Mouse (Mus musculus) ovary, postnatal 10 days (tissue): ENCODE results near the gene Patz1.

ENCODE experiments used
- DNase-seq: peaks from one replicate; pipeline ENCODE4 v3.0.0; 2022; ENCODE audit warnings: low spot score

Gene Patz1

DNA sequence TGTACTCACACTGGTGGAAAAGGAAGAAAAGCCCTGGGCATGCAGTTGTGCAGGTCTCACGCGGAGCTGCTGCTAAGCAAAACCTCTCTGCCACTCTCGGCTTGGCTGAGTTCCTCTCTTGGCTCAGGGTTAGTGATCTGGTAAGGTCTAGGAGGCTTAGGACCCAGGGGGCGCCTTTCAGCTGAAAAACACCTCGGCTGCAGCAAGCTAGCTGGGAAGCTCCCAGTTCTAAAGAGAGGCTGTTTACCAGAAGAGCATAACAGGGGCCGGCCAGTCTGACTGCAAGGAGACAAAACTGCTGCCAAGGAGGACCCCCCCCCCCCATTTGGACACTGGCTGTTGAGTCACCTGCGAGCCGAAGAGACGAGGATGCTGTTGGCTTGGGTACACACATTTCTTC is 41.9 kb downstream of the Patz1 start:
- DNase-seq: peak; percentile 52

DNA sequence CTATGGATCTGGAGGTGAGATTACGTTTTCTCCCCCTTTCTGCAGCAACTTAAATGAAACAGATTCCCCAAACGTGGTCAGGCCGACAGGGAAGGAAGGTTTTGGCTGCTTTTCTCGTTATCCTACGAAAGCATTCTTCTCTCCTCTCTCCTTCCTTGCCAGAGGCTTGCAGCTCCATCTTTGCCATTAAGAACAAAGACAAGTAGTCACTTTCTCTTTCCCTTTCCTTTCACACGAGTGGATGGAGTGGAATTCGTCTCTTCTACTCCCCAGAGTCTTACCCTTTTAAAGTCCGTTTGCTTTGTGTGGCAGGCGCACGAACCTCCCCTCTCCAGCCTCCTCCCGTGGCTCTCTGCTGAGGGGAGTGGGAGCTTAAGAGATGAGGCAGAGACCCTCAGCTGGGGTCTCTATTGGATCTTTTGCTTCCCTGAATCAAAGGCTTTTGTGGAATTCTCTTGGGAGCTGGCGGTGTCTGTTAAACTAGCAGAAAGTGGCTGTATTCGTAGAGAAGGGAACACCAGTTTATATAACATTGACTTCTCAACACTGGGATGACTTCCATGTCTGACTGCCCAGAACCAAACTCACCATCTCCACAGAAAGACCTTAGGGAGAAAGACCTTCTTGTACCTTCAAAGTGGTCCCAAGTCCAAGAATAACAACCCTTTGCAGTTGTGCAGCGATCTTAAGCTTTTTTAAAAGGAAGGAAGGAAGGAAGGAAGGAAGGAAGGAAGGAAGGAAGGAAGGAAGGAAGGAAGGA is 42.5 kb downstream of the Patz1 start:
- DNase-seq: no peak

DNA sequence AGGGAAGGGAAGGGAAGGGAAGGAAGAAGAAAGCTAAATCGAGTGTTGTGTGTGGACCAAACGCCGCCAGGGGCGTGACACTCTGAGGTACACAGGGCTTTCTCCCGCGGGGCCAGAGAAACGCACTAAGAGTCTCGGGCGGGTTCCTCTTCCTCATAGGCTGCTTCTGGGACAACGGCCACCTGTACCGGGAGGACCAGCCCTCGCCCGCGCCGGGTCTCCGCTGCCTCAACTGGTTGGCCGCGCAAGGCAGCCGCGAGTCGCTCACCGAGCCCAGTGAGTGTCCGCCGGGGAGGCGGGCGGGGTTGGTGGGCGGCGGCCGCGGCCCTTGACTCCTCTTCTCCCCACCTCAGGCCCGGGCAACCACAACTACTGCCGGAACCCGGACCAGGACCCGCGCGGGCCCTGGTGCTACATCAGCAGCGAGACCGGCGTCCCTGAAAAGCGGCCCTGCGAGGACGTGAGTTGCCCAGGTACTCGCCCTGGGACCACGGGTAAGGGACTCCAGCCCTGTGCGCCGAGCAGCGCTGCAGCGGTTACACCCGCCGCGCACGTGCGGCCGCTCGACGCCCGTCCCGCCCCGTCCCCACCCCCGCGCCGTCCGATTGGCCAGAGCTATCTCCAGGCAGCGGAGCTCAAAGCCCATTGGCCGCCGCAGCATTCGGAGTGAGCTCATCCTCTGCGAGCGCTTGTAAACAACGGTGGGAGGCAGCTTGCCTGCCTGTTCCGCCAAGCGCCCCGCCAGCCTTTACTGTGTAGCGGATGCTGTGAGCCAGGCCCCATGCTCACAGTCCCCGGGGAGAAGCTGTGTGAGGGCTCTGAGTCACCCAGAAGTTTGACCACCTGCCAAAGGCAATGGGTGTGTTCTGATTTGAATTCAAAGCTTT is 43.3 kb downstream of the Patz1 start:
- DNase-seq: peak; percentile 70

DNA sequence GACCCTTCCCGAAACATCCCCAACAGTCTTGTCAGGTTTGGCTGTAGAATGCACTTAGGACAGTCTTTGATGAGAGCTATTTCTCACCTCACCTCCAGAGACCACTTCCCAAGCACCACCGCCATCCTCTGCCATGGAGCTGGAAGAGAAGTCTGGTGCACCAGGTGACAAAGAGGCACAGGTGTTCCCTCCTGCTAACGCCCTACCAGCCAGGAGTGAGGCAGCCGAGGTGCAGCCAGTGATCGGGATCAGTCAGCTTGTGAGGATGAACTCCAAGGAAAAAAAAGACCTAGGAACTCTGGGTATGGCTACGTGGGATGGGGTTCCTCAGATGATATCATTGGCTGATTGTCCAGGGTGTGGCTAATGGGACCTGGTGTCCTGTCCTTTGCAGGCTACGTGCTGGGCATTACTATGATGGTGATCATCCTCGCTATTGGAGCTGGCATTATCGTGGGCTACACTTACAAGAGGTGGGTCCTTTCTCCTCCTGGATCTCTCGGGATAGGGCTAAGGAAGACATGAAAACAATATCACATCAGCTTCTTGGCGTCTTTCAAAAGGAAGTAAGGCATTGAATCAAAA is 44.5 kb downstream of the Patz1 start:
- no peak for DNase-seq

DNA sequence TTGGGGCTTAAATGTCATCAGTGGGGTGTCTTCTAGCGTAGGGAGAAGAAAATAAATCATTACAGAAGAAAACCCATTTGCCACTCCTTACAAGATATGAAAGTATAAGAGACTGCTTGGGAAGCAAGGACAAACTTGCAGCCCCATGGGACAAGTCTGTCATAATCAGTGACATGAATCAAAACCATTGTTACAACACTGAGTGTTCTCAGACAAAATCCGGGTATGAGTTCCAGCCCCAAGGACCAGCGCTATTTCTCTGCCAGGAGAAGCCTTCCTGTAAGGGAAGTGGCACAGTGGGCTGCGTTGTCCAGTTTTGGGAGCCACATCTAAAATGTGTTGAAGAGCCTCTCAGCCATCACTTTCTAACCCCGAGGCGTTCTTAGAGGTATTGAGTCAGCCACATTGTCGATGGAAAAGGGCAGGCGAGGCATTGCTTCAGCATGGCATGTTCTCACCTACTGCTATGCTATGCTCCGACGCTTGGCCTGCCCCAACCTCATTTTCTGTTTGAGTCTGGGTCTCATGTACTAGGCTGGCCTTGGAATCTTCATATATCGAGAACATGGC is 45.6 kb downstream of the Patz1 start:
- DNase-seq: no peak

DNA sequence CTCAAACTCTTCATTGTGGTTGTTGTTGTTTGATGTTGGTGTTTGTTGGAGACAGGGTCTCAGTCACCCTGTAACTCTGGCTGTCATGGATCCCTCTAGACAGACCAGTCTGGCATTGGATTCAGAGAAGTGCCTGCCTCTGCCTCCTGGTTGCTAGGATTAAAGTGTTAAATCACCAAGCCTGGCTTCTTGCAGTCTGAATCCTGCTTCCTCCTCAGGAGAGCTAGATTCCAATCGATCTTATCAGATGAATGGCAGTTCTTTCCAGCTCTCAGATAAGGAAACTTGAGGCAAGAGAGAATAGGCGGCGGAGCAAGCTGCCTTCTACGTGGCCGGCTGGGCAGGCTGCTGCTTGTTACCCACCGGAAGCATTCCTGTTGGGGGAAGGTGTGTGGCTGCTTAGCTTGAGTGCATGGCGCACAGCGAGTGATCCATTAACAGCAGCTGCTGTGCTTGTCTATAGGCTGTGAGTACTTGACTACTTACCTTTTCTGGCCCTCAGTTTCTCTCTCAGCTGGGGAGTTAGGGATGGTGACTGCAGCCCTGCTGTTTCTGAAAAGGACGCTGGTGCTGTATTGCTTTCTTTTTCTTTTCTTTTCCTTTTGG is 46.1 kb downstream of the Patz1 start:
- DNase-seq: no peak

DNA sequence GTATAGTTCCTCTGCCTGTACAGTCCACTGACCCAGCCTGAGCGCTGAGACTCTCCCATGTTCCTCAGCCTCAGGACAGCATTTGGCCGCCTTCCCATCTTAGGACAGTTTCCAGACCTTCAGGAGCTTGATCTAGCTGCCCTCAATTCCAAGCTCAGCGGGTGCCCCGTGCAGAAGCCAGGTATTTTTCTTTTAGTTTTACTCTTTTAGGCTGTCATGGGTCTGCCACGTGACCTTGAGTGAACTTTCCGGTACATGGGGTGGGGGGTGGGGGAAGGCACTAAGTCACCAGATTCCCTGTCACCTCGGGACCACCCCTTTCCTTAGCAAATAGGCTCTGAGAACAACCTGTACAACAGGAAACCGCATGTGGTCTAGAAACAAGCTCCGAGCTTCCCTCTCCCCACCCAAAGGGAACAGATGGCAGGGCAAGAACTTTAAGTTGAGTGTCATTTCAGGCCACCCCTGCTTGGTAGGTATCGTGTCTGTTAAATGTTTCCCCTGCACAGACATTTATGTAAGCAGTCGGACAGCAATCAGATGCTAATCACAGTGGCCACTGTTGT is 47.1 kb downstream of the Patz1 start:
- DNase-seq: no peak

DNA sequence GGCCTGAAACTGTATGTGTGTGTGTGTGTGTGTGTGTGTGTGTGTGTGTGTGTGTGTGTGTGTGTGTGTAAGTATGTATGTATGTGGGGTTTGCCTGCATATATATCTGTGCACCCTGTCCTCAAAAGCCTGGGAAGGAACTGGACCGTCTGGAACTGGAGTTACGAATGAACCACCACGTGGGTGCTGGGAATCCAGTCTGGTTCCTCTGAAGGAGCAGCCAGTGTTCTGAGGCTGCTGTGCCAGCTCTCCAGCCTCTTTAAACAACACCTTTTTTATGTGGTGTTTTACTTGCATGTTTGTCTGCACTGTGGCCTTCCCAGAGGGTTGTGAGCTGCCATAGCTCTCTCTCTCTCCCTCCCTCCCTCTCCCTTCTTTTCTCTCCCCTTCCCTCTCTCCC is 47.9 kb downstream of the Patz1 start:
- DNase-seq: no peak

DNA sequence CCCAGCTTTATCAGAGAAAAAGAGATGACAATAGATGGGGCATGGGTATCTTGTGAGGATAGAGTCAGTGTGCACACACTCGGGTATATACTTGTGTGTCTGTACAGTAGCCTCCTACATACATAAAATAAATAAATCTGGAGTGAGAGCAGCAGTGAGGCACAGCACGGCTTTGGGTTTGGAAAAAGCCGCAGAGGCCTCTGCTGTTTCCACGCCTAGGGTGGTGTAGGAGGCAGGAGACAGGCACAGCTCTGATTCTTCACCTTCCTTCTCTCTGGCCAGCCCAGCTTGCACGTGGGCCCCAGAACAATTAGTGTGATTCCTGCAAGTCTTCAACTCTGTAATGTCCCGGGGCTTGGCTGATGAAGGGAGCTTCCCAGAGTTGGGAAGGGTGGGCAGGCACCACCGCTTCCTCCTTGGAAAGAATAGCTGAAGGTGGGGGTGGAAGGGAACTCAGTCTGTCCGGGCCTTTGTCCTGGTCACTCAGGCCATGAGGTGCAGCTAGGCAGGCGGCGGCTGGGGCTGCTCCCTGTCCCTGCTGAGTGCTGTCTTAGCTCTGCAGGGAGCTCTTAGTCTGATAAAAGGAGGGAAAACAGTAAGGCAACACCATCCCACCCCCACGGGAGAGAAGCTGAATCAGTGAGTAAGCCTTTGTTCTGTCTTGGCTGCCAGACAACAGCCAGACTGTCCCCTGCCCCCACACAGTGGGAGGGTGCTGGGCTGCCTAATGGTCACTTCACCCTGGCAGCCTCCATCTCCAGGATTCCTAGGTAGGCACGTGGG is 48.7 kb downstream of the Patz1 start:
- peak; percentile 32 for DNase-seq

DNA sequence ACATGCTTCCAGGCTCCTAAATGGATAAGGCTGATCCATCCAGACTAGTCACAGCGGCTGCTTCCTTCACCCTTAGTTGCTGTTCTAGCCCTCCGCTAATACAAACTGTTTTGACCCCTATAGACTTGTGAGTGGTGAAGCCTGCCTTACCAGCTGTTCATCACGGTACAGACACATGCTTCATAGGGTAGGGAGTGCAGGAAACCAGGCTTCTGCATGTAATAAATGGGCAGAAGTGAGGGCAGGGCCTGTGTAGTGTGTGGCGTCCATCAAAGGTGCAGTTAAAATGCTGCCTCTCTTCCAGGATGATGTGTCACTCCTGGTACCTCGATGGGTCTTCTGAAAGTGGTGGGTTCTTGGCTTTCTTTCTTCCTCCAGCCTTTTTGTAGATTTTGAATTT is 49.3 kb downstream of the Patz1 start:
- no peak for DNase-seq

DNA sequence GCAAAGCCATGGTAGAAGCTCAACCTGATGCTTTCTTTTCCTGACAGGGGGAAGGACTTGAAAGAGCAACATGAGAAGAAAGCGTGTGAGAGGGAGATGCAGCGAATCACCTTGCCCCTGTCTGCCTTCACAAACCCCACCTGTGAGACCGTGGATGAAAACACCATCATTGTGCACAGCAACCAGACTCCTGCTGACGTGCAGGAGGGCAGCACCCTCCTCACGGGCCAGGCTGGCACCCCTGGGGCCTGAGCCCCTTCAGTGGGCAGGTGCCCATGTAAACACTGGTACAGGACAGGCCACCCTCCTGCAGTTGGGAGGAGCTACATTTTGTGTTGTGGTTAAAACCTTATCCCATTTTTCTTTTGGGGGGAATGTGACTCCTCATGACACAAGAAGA is 52.8 kb downstream of the Patz1 start:
- no peak for DNase-seq

DNA sequence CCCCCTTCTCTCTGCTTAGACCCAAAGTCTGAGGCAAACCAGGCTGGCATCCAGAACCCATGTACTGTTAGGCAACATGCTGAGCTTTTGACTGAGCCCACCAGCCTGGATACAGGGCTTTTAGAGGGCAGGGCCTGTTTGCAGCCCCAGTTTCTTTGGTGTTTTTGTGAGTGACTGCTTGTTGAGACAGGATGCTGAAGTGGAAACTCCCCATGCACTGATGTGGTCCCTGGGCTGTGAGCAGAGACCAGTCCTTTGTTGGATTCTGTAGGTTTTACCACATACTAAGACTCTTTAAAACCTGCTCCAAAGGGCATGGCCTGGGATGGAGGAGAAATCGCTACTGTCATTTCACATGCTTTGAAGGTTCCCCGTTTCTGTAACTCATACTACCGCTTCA is 56.2 kb downstream of the Patz1 start:
- no peak for DNase-seq

DNA sequence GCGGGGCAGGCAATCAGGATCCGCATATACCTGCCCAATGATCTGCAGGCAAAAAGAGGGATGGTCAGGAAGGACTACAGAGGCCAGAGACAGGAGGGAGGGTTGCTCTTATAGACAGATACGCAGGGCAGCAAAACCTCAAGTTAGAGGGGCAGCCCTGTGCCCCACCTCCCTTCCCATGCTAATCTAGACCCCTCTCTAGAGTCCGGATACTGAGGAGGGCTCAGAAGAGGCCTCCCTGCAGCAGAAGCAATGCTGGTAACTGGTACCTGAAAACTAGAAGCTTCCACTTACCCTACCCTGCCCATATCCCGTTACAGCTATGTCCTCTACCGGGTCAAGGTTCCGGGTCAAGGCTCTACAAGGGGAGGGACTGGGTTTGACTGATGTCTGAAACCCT is 57.7 kb downstream of the Patz1 start:
- no peak for DNase-seq

DNA sequence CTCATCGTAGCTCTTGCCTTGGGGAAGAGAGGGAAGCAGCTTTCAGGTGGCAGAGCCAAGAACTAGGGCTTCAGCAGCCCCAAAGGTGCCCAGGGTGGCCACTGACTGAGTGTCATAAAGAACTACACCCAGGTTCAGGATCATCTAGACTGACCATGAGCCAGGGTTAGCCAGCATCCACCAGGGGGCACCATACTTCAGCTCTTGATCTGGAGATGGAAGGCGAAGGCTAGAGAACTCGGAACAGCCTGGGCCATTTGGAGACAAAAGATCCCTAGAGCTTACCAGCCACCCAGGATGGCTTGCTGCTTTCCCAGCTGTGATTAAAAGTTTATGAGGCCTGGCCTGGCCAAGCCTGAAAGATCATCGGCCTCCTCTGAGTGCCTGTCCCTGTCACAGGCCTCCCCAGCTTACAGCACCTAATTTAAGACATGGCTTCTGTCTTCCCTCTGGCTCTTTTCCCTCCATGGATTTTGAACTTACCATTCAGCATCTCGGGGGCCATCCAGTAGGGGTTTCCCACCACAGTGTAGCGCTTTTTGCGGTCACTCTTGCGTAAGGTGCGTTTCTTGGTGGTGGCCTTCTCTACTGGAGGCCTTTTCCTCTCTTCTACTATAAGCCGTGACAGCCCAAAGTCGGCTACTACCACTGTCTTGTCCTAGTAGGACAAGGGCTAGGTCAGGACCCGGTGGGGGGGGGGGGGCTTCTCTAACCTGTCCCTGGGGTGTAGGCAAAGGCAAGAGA is 58.6 kb downstream of the Patz1 start:
- DNase-seq: peak; percentile 61

DNA sequence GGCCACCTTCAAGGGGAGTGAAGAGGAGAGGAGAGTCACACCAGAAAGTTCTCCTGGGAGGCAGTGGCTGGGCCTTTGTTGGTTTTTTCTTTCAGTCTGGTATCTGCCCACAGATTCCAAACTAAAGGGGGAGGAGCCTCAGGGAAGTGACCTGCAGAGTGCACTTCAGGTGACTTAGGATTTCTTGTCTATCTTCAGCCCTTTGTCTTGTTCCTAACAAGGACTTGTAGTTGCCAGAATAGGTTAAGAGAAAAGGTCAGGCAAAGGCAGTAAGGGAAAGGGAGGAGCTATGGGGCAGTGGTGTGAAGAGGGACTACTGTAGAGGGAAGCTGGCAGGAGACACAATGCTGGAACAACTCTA is 59.1 kb downstream of the Patz1 start:
- no peak for DNase-seq

DNA sequence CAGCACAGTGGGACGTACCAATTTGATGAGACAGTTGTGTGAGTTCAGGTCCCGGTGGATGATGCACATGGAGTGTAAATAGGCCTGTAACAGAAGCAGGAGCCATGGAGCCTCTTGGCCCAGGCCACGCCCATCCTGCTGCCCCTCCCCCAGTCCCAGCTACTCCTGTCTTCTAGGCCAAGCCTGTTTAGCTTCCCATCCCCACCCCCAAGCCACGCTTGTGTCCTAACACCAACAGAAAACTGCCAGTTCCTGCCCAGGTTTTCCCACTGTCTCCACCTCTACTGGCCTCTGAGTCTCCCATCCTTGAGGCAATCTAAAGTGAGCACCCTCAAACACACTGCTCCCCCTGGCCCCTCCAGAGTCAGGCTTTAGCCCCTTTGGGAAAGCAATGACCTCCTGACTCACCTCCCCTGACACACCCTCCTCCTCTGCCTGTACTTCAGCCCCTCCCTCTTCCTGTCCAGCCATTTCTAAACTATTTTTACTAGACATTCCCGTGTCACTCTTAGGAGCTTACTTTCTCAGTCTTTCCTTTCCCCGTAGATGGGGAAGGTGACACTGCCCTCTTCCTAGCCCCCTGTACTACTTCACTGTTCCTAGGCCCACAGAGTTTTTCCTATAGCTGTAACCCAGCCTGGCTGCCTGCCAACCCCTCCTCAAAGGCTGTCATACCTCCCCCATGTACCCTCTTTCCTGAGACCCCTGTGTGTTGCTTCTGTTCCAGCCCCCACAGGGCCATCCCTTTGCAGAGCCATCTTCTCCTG is 60.1 kb downstream of the Patz1 start:
- DNase-seq: no peak

DNA sequence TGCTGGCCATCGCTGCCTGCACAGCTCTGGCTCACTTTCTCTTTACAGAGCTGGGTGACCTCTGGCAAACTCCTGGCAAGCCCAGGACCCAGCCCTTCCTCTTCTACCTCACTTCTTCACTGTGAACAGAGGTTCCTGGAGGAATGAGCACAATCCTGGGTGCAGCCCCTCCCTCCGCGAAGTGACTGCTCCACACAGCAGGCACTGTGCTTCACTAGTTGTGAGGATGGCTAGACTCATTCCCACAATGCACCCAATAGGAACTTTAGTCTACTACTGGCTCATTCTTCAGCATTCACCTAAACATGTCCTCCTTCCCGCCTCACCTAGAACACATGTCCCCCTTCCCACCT is 60.6 kb downstream of the Patz1 start:
- no peak for DNase-seq

DNA sequence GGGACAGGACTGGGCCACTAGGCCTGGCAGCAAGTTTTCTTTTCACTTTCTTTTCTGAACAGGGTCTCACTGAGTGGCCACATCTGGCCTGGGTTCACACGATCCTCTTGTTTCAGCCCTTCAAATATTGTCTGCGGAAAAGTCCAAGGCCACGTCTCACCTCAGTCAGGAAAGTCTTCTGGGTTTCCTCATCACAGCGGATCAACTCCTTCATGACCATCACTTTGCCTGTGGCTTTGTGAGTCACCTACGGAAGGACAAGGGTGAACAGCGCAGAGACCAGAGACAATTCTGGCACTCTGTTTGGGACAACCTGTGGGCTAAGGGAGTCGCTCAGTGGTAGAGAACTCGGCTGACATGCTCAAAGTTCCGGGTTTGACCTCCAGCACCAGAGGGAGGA is 63.5 kb downstream of the Patz1 start:
- no peak for DNase-seq

DNA sequence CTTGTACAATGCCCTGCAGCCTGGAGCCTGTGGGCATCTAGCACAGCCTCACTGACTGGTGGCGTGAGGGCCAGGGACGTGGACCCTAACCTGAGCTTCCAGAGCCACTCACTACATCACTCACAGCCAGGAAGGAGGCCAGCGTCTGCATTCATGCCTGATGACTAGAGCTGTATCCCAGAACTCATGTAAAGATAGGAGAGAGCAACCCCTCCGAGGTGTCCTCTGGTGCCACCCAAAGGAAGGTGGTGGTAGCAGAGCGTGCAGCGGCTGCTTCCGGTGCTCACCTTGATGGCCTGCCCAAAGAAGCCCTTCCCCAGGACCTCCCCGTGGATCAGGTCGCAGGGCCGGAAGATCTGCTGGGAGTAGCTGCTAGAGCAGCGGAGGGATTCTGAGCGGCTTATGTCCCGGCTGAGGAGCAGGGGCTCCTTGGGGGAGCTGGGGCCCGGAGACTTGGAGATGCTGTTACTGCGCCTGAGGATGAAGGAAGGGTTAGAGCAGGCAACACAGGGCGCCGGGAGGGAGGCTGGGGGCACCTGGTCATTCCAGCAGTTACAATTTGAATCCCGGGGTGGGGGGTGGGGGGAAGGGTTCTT is 64.4 kb downstream of the Patz1 start:
- DNase-seq: no peak
